Mouse (Mus musculus) cerebellum, postnatal 10 days (tissue): ENCODE measurements around the gene Tmem50b.
A peak's percentile ranks its signal among the peaks of the same experiment; 100 is the strongest.
"Not testable (repeated sequence)": the region's sequence is repeated elsewhere in the genome, so short reads cannot be mapped to it uniquely, and the experiment has no call there.

Source experiments
- DNase-seq, 2 experiments: peaks; one replicate each; pipeline ENCODE4 v3.0.0; 2021; ENCODE audit warnings: mixed read lengths in 2 of 2

Gene Tmem50b

DNA sequence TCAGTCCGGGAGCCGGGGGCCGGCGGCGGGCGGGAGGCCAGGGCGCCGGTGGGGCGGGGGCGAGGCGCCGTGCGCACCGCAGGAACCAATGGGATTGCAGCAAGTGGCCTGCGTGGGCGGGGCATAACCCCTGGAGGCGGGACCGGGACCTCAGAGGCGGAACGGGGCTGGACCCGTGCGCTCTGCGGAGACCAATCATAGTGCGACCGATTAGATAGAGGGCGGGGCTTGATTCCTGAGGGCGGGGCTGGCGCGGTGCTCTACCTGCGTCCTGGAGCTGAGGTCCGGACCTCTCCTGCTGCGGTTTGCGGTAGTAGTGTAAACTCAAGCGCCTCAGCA is at the start of gene Tmem50b:
TSS of gene Tmem50b (minus strand) at position 129 of the 339 bp plus-strand sequence.
- peak; percentile 100 for DNase-seq

GRCm38 (mm10) chr16:91646681-91647419 is 49.2 kb upstream of the Tmem50b start, which contains the start of gene Gart:
Gene Gart (minus strand): TSS chr16:91646952.
- DNase-seq: peak; percentile 97 to 98

DNA sequence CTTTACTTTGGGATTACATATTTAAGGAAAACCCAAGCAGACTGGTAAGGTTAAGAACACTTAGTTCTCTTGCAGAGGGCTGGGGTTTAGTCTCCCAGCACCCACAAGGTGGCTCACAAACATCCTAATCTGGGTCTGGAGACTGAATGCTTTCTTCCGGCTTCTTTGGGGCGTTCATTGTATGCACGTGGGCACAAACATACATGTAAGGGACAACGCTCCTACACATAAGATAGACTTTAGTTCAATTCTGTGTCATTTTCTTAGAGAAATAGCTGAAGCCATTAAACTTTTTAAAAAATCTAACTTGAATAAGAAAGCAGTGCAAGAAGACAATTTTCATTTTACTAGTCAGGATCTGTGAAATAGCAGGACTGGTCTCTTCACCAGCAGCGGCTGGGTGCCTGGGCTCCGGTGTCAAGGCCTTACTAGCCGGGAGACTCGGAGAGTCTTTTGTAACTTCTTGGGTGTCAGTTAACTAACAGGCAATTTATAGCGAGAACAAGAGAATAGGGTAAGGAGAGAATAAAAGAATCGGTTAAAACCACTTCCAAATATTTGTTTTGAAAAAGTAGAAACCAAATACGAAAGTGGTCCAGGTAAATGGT is 48.5 kb upstream of the Tmem50b start:
- peak in 1 of 2 experiments; percentile 21 for DNase-seq

GRCm38 (mm10) chr16:91645420-91645819 is 47.8 kb upstream of the Tmem50b start:
- DNase-seq: not testable (repeated sequence)

DNA sequence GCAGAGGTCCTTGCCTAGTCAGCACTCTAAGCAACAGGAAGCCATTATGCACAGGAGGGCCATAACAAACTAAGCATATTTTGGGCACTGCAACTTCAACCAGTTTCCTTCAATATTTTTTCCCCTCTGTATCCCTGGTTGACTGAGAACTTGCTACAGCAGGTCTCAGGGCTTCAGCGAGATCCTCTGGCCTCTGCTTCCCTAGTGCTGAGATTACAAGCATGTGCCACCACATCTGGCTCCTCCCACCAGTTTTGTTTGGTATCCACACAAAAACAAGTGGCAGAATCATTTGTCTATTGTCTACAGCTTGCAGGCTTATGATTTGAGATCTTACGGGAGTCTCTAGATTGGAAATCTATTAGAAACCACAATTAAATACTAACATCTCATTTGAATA is 47.3 kb upstream of the Tmem50b start:
- no peak for DNase-seq

GRCm38 (mm10) chr16:91640171-91640570 is 42.6 kb upstream of the Tmem50b start:
- no peak for DNase-seq

DNA sequence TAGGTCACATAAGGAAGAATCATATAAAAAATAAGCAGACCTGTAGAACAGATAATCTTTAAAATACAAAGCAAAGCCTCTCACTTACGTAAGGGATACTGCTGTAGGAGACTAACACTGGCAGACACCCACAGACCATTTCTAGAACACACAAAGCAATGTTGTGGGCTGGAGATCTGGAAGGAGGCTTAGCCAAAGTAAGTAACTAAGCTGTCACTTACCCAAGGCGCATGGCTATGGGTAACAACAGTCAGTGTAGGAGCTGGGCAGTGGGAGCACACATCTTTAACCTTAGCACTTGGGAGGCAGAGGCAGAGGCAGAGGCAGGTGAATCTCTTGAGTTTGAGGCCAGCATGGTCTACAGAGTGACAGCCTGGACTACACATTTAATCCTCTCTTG is 42.0 kb upstream of the Tmem50b start:
- DNase-seq: no peak

GRCm38 (mm10) chr16:91639161-91639560 is 41.6 kb upstream of the Tmem50b start:
- no peak for DNase-seq

GRCm38 (mm10) chr16:91633641-91634040 is 36.0 kb upstream of the Tmem50b start:
- no peak for DNase-seq

GRCm38 (mm10) chr16:91632940-91633339 is 35.3 kb upstream of the Tmem50b start:
- DNase-seq: no peak

GRCm38 (mm10) chr16:91632439-91632838 is 34.8 kb upstream of the Tmem50b start:
- DNase-seq: peak in 1 of 2 experiments; percentile 54

- DNase-seq: no peak
Measured at GRCm38 (mm10) chr16:91630584-91630983, 33.0 kb upstream of the Tmem50b start.

GRCm38 (mm10) chr16:91629749-91630148 is 32.1 kb upstream of the Tmem50b start:
- DNase-seq: no peak

- no peak for DNase-seq
Measured at GRCm38 (mm10) chr16:91628673-91629072, 31.1 kb upstream of the Tmem50b start.

DNA sequence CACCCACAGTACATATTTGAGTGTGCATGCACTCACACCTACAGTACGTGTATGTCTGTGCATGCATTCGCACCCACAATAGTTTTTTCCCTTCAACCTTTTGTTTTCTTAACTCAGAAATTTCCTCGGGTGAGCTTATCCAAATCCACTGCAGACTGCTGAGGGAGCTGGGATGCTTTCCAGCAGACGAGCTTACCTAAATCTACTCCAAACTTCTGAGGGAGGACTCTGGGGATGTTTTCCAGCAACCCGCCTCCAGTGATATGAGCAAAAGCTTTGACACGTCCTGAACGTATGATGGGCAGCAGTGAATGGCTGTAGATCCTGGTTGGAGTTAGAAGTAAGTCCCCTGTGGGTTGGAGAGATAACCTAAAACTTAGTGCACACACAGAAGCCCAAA is 30.2 kb upstream of the Tmem50b start:
- no peak for DNase-seq

DNA sequence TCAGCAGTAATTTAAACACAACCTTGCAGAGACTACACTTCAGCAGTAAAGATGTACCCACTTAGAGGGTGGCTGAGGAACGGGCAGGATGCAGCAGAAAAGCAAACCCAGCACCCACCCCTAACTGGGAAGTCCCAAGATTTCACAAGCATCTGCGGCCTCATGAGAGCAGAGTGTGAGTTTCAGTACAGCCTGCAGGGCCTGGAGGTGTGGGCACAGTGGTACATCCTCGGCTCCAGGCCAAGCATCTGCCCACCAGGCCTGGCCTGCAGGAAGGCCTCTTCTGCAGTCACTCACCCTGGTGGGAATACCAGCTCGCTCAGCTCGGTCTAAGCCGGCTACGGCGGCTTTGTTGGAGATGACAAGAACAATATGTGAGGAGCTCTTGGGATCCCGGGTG is 25.5 kb upstream of the Tmem50b start:
- DNase-seq: no peak

- DNase-seq: no peak
Measured at GRCm38 (mm10) chr16:91620991-91621390, 23.4 kb upstream of the Tmem50b start.

- DNase-seq: no peak
Measured at GRCm38 (mm10) chr16:91620185-91620584, 22.6 kb upstream of the Tmem50b start.

DNA sequence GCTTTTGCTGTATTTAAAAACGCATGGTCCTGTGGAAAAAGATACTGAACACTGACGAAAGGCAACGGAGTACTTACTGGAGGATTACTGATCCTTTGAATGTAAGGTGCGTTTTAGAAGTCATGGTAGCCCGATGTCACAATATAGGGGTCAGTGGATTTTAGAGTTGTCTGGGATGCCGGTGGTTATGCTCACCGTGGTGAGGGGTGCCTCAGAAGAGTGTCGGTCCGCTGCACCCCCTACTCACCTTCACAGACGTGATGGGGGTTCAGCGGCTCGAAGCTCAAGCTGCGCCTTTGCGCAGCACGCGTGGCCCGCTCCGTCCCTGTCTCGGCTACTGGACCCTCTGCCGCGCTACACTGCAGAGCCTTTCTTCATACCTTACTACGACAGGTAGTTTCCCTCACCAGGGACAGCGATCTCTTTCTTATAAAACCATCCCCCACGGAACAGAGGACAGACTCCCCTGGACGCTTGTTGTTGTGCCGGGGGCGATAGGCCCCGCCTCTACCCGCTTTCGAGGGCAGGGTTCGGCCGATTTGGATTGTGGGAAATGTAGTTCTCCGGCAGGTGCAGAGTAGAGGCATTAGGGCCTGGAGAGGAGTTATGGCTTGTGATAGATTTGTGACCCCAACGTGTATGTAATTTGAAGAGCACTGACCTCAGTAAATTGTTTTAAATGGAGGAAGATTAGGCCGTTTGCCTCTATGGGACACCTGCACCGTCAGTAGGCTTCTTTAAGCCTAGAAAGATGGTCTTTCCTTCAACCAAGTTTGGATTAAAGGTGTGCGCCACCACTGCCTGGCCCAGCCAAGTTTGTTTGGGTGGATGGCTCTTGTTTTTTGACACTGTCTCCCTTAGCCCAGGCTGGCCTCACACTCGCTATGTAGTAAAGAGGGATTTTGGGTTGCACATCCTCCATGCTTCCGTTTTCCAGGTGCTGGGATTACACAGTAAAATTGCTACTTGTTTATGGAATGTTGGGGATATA is 21.2 kb upstream of the Tmem50b start, which contains the start of gene Dnajc28:
TSS of gene Dnajc28 (minus strand) at position 516 of the 991 bp plus-strand sequence.
- DNase-seq: peak; percentile 90 to 92

DNA sequence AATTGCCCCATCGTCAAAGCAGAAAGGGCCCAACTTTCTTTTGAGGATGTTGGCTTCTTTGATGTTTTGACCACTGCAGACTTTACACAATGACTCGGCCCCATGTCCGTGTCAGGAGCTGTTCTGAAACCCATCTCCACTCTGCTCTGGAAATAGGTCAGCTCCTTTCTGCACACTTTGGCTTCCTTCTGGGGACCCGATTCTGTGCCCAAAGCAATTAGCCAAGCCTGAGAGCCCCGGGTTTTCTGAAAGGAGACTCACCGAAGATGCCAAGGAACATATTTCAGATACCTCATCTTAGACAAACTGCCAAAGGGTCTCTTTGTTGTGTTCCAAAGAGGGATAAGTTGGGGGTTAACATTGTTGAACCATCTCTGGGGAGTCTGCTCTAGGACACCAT is 17.0 kb upstream of the Tmem50b start:
- peak; percentile 52 to 56 for DNase-seq

DNA sequence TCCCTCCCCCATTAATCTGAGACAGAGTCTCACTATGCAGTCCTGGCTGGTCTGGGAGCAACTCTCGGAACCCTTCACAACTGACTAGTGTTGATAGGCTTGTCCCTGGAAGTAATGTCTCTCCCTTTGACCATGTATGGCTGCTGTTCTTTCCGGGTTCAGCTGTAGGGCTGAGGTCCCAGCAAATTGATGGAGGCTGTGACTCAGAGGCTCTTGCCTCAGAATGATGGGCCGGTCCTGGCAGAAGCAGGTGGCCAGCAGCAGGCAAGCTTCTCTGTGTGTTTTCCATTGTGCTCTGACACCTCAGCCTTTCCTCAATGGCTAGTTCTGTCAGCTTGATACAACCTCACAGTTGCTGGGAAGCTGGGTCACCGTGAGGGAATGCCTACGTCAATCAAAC is 14.9 kb upstream of the Tmem50b start:
- no peak for DNase-seq

GRCm38 (mm10) chr16:91611248-91611647 is 13.6 kb upstream of the Tmem50b start:
- no peak for DNase-seq
